Mouse (Mus musculus) midbrain, embryonic 11.5 days (tissue): ENCODE measurements at regions not wholly inside any gene's neighbourhood (a gene's known extent, or its start where the extent isn't known, plus 50 kb on each side); places are given as distances from the start of the nearest gene placed in this dataset.

ENCODE experiments used
- ATAC-seq: fragments of 200-750 bp; cut with Nextera tagmentation; 2 replicates; pipeline ENCODE4 v1.8.0; 2017; ENCODE audit warnings: moderate TSS enrichment, moderate library complexity; ENCODE audit not compliant: low FRiP score
- DNase-seq: peaks from one replicate; pipeline ENCODE4 v3.0.0; 2015; ENCODE audit warnings: low spot score; ENCODE audit errors: missing footprints
- H3K27ac ChIP-seq: fragments of 300-500 bp; sonication (generic); 2 replicates; pipeline ENCODE4 v1.5.1; 2014; ENCODE audit warnings: low read depth, low read length
- H3K27me3 ChIP-seq: fragments of 300-500 bp; sonication (generic); 2 replicates; pipeline ENCODE4 v1.6.1; 2014; ENCODE audit warnings: mild to moderate bottlenecking, low read length, moderate library complexity, mixed read lengths; ENCODE audit not compliant: control insufficient read depth, insufficient read depth
- H3K36me3 ChIP-seq: fragments of 300-500 bp; sonication (generic); 2 replicates; pipeline ENCODE4 v1.6.1; 2014; ENCODE audit warnings: mild to moderate bottlenecking, low read length, moderate library complexity, mixed read lengths; ENCODE audit not compliant: control insufficient read depth, insufficient read depth
- H3K4me1 ChIP-seq: fragments of 300-500 bp; sonication (generic); 2 replicates; pipeline ENCODE4 v1.6.1; 2014; ENCODE audit warnings: low read length; ENCODE audit not compliant: control insufficient read depth, insufficient read depth
- H3K4me2 ChIP-seq: fragments of 300-500 bp; sonication (generic); 2 replicates; pipeline ENCODE4 v1.6.1; 2014; ENCODE audit warnings: mild to moderate bottlenecking, moderate library complexity
- H3K4me3 ChIP-seq: fragments of 300-500 bp; sonication (generic); 2 replicates; pipeline ENCODE4 v1.5.1; 2014; ENCODE audit warnings: low read depth, low read length
- H3K9ac ChIP-seq: fragments of 300-500 bp; sonication (generic); 2 replicates; pipeline ENCODE4 v1.6.1; 2014; ENCODE audit warnings: low read length
- H3K9me3 ChIP-seq: fragments of 300-500 bp; sonication (generic); 2 replicates; pipeline ENCODE4 v1.6.1; 2016; ENCODE audit warnings: low read length; ENCODE audit not compliant: control insufficient read depth
- WGBS: fragments of 180-500 bp; shearing (Covaris S2); extraction: QIAGEN DNeasy Blood & Tissue Kit; methylation state at CpG from one replicate; pipeline ENCODE4 v1.1.7; 2014; 5-methylcytosine and 5-hydroxymethylcytosine counted together

DNA sequence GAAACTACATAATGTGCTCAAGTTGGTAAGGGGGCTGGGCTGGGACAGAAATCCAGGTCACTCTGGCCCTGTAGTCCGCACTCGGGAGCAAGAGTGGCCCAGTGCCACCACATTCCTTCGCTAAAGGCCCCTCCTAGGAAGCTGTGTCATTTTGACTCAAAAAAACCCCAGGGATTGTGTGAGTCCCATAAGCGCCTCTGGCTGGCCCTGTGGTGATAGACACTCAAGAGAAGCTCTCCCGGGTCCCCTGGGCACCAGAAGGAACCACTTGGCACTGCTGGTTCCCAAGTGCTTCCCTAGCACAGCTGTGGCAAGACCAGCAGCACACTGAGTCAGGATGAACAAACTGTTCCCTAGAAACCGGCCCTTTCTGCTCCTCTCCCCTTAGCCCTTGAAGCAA lies 93.1 kb upstream of the Smarca2 start:
- H3K9me3 ChIP-seq, result no peaks in the 10 kb centered on the region
- no peak overlapping the region for H3K4me3 ChIP-seq
- peaks cover 3% of the 10 kb centered on the region; the same call in 1 of the 2 replicates for H3K4me1 ChIP-seq
- H3K4me2 ChIP-seq, result no peak overlapping the region
- H3K9ac ChIP-seq, result no peak overlapping the region
- WGBS, result 83% methylated on average over 6 of the region's 6 CpGs
- no peak overlapping the region for H3K27ac ChIP-seq
- no peak for ATAC-seq
- no peak for DNase-seq
- no peaks in the 10 kb centered on the region for H3K27me3 ChIP-seq
- no peaks in the 10 kb centered on the region for H3K36me3 ChIP-seq

DNA sequence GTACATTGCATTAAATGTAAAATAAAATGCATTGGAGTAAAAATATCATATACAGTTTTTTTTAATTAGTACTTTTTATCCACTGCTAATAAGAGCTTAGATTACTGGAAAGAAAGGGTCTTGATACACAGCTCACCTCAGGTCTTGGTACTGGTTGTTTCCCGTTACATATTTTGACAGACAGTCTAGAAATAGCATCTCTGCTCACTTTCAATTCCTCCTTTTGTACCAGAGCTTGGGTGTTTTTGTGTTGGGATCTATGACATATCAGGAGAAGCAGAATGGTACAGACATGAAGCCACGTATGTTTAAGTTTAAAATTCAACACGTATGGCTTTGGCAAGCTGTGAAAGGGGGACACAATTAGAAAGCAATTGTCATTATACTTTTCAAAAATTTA lies 80.3 kb upstream of the Smarca2 start:
- H3K27me3 ChIP-seq, result no peaks in the 10 kb centered on the region
- H3K4me2 ChIP-seq, result no peak overlapping the region
- DNase-seq (no peak), ATAC-seq (no peak)
- no peak overlapping the region for H3K4me3 ChIP-seq
- H3K36me3 ChIP-seq, result no peaks in the 10 kb centered on the region
- no peaks in the 10 kb centered on the region; the same call in 1 of the 2 replicates for H3K4me1 ChIP-seq
- H3K9me3 ChIP-seq, result no peaks in the 10 kb centered on the region
- no peak overlapping the region for H3K9ac ChIP-seq
- H3K27ac ChIP-seq, result no peak overlapping the region
- WGBS, result 85% methylated on average over 3 of the region's 3 CpGs

DNA sequence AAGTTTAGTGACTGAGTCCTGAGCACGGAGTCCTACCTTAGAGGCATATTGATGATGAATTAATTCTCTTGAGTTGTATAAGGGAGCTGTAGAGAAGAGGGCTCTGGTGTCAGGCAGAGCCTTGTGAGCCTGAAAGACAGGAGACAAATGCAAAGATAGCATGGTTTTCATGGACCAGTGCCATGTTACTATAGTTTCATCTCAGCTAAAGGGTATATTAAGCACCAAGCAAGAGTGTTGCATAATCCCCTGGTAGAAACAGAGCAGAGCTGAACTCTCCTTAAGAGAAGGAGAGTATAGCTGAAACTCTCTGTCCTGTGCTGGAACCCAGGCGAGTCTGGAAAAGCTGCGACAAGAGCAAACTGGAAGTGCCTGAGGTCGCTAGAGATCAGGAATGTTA lies 73.5 kb upstream of the Smarca2 start:
- no peaks in the 10 kb centered on the region for H3K9me3 ChIP-seq
- 81% methylated on average over 4 of the region's 4 CpGs for WGBS
- H3K36me3 ChIP-seq, result no peaks in the 10 kb centered on the region
- H3K4me2 ChIP-seq, result no peak overlapping the region
- H3K4me3 ChIP-seq, result no peak overlapping the region
- H3K9ac ChIP-seq, result no peak overlapping the region
- H3K4me1 ChIP-seq, result no peaks in the 10 kb centered on the region
- ATAC-seq, result no peak
- H3K27me3 ChIP-seq, result no peaks in the 10 kb centered on the region
- DNase-seq, result no peak
- H3K27ac ChIP-seq, result no peak overlapping the region

DNA sequence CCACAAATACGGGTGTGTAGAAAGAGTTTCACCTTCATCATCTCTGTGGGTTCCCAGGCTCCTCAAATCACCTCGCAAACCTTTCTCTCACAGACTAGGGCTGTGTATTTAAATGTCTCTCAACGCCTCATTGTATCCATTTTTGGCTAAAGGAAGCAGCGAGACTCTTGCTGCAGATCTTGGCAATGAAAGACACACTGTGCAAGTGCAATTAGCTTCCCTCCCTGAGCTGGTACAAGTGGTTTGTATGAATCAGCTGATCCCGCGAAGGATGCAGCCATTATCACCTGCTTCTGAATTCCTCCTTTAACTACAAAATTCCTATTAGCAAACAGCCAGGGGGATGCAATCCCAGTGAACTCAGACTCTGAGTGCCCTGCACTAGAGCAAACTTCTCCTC lies 72.3 kb upstream of the Smarca2 start:
- no peak overlapping the region for H3K4me3 ChIP-seq
- H3K9me3 ChIP-seq, result no peaks in the 10 kb centered on the region
- H3K36me3 ChIP-seq, result no peaks in the 10 kb centered on the region
- DNase-seq, result no peak
- no peak overlapping the region for H3K27ac ChIP-seq
- no peaks in the 10 kb centered on the region for H3K4me1 ChIP-seq
- H3K27me3 ChIP-seq, result no peaks in the 10 kb centered on the region
- no peak overlapping the region for H3K9ac ChIP-seq
- 83% methylated on average over 6 of the region's 6 CpGs for WGBS
- no peak for ATAC-seq
- H3K4me2 ChIP-seq, result no peak overlapping the region

DNA sequence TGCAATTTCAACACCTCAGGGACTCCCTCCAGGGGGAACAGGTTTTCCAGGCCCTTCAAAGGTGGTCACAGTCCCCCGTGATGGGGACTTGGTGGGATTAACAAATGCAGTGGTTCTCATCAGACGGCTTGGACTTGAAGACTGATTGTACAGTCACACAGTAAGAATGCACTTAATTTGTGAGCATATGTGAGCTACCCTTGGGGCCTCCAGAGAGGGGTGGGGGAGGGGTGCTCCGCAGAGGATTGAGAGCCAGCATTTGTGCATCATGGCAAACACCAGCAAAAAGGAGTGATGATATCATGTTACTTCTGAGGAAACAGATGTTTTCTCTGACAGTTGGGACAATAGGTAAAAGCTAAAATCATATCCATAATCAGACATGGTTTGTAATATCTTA lies 59.2 kb upstream of the Smarca2 start:
- Histone ChIP-seq H3K27me3 (no peaks in the 10 kb centered on the region), H3K27ac (no peak overlapping the region), H3K9ac (no peak overlapping the region), H3K36me3 (no peaks in the 10 kb centered on the region), H3K4me3 (no peak overlapping the region), H3K4me1 (no peaks in the 10 kb centered on the region; the same call in 1 of the 2 replicates), H3K9me3 (no peaks in the 10 kb centered on the region), H3K4me2 (no peak overlapping the region)
- WGBS, result 72% methylated on average over 3 of the region's 3 CpGs
- ATAC-seq, result no peak
- DNase-seq, result no peak

DNA sequence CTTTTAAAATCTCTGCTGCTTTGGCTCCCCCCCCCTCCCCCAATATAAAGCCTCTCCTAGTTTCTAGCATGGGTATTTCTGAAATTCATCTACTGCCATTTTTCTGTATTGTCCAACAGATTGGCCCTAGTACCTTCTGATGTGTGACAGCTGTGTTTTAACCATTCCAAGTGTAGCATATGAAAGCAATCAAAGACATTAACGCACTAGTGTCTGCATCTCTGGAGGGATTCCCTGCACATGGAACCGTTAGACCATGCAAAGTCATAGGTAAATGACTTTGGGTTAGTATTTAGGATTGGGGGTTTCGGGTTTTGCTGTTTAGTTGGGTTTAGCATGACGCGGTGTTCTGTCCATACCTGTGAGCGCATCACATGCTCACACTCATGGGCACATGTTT lies 57.3 kb upstream of the Smarca2 start:
- no peaks in the 10 kb centered on the region; the same call in 1 of the 2 replicates for H3K4me1 ChIP-seq
- ATAC-seq, result no peak
- H3K4me2 ChIP-seq, result no peak overlapping the region
- no peak overlapping the region for H3K9ac ChIP-seq
- no peak for DNase-seq
- no peaks in the 10 kb centered on the region for H3K9me3 ChIP-seq
- no peak overlapping the region for H3K27ac ChIP-seq
- no peak overlapping the region for H3K4me3 ChIP-seq
- no peaks in the 10 kb centered on the region for H3K36me3 ChIP-seq
- H3K27me3 ChIP-seq, result no peaks in the 10 kb centered on the region
- WGBS, result 89% methylated on average over 6 of the region's 6 CpGs

DNA sequence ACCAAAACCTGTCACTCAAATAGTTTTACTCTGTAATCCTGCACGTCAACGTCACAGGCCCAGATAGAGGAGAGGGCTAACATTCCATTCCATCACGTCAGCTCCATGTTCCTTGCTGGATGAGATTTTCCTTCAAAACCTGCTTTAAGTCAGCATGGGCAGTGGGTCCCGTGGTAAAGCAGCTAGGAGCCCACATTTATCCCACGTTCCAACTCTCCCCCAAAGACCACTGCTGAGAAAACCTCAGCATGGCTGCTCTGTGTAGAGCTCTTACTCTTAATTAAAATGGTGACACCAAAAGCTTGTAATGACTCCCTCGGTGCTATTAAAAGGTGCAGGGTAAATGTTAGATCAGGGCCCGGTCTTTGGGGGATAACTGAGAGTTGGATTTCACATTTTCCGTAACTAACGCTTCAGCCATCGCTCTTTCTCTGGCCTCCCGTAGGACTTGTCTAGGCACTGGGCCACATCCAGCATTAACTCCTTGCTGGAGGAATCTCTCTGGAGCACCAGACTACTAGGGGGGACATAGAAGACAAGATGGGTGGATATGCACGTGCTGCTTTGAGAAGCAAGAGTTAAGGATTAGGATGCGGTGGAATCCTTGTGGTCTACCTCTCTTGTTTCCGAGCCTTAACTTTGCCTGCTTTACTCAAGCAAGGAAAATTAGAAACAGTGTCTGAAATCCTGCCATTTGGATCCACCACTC lies 56.1 kb upstream of the Smarca2 start:
- no peak for ATAC-seq
- 83% methylated on average over 14 of the region's 14 CpGs for WGBS
- no peaks in the 10 kb centered on the region for H3K36me3 ChIP-seq
- H3K4me1 ChIP-seq, result no peaks in the 10 kb centered on the region; the same call in 1 of the 2 replicates
- no peak for DNase-seq
- no peak overlapping the region for H3K4me2 ChIP-seq
- H3K4me3 ChIP-seq, result no peak overlapping the region
- no peaks in the 10 kb centered on the region for H3K27me3 ChIP-seq
- H3K9me3 ChIP-seq, result no peaks in the 10 kb centered on the region
- H3K27ac ChIP-seq, result no peak overlapping the region
- no peak overlapping the region for H3K9ac ChIP-seq

DNA sequence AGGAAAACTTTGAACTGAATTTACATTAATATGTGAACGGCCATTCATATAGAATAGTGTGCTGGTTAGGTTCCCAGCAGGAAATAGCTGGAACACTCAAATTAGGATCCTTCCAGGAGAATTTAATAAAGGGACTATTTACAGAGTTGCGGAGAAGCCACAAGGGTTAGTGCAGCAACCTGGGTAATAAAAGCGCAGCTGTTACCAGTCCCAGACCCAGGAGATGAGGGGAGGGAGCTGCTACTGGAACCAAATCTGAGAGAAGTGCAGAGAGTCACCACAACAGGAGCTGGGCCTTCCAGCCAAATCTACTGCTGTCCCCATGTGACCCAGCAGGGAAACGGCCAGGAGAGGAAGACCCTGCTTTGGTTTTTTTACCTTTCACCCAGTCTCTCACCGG lies 54.6 kb upstream of the Smarca2 start:
- Histone ChIP-seq H3K9me3 (no peaks in the 10 kb centered on the region), H3K4me1 (no peaks in the 10 kb centered on the region; the same call in 1 of the 2 replicates), H3K36me3 (no peaks in the 10 kb centered on the region), H3K27ac (no peak overlapping the region), H3K27me3 (no peaks in the 10 kb centered on the region), H3K4me3 (no peak overlapping the region), H3K4me2 (no peak overlapping the region), H3K9ac (no peak overlapping the region)
- ATAC-seq, result no peak; the same call in 1 of the 2 replicates
- WGBS, result 57% methylated on average over 5 of the region's 5 CpGs
- DNase-seq, result no peak
